ENCODE assay signal across 8 mouse cellular contexts in genomic region chr5:143423899-143424519, GRCm38 (mm10). TPM values are rescaled to one million over a fixed set of nuclear protein-coding genes. Genes with fewer than 3 reads are reported as not detected.
DNase-seq lines count a peak whose midpoint lies in the region; ATAC-seq and TF ChIP-seq lines count a peak whose summit lies in the region.

No protein-coding gene starts in this region.

- ATAC-seq in embryonic facial prominence, embryonic 11.5 days (replicated peaks; ENCODE audit: insufficient number of reproducible peaks, low FRiP score, low TSS enrichment, low read depth): no peak; the same call in 1 of the 2 replicates
- no peak for ATAC-seq in intestine, embryonic 14.5 days (replicated peaks; ENCODE audit: low FRiP score, low TSS enrichment, low read depth)
- ATAC-seq in limb, embryonic 14.5 days (ENCODE audit: low FRiP score, low read depth): peak; percentile 62

- no peaks in the 10 kb centered on the region for H3K4me1 ChIP-seq in embryonic facial prominence, embryonic 11.5 days (ENCODE audit: control insufficient read depth, insufficient read depth, low read length)
- no peaks in the 10 kb centered on the region for H3K4me1 ChIP-seq in intestine, embryonic 14.5 days (replicated peaks; ENCODE audit: control insufficient read depth, insufficient read depth, low read length)
- no peaks in the 10 kb centered on the region for H3K4me1 ChIP-seq in limb, embryonic 14.5 days (ENCODE audit: control insufficient read depth, insufficient read depth, low read length)

- H3K27ac ChIP-seq in embryonic facial prominence, embryonic 11.5 days (replicated peaks; ENCODE audit: low read depth, low read length): no peak overlapping the region
- H3K27ac ChIP-seq in intestine, embryonic 14.5 days (ENCODE audit: low read depth): no peak overlapping the region
- H3K27ac ChIP-seq in limb, embryonic 14.5 days (replicated peaks; ENCODE audit: low read depth, low read length): no peak overlapping the region

- no peak overlapping the region for H3K4me2 ChIP-seq in embryonic facial prominence, embryonic 11.5 days (ENCODE audit: low read depth, low read length)
- H3K4me2 ChIP-seq in intestine, embryonic 14.5 days (ENCODE audit: low read length): no peak overlapping the region
- H3K4me2 ChIP-seq in limb, embryonic 14.5 days (replicated peaks; ENCODE audit: low read depth, low read length, severe bottlenecking): no peak overlapping the region

- peaks cover 8% of the 10 kb centered on the region; the same call in 1 of the 2 replicates for H3K36me3 ChIP-seq in embryonic facial prominence, embryonic 11.5 days (replicated peaks; ENCODE audit: control insufficient read depth, insufficient read depth, low read depth, low read length)
- peaks cover 36% of the 10 kb centered on the region for H3K36me3 ChIP-seq in intestine, embryonic 14.5 days (ENCODE audit: control insufficient read depth, insufficient read depth, low read length)
- H3K36me3 ChIP-seq in limb, embryonic 14.5 days (ENCODE audit: control insufficient read depth, insufficient read depth, low read length): peaks cover 39% of the 10 kb centered on the region

- DNase-seq in right cerebral cortex, adult 2 months (ENCODE audit: low spot score in 2 of 2): peak; percentile 41 to 44
- DNase-seq in right cerebral cortex, postnatal 36 days (ENCODE audit: low spot score in 2 of 2): no peak
- DNase-seq in adrenal gland, postnatal 10 days: peak; percentile 81
- peak; percentile 78 for DNase-seq in embryonic facial prominence, embryonic 11.5 days (ENCODE audit: low spot score)
- DNase-seq in intestine, embryonic 14.5 days (ENCODE audit: low spot score): peak; percentile 78
- peak; percentile 65 for DNase-seq in limb, embryonic 14.5 days (ENCODE audit: low spot score)
- peak; percentile 29 for DNase-seq in retina, adult 2 months (ENCODE audit: low read depth, low spot score)
- peak; percentile 39 to 62 for DNase-seq in urinary bladder, postnatal 36 days (ENCODE audit: low spot score in 2 of 2)

- H3K27me3 ChIP-seq in embryonic facial prominence, embryonic 11.5 days (ENCODE audit: control insufficient read depth, insufficient read depth, low read length): no peaks in the 10 kb centered on the region
- H3K27me3 ChIP-seq in intestine, embryonic 14.5 days (replicated peaks; ENCODE audit: control insufficient read depth, insufficient read depth, low read length): no peaks in the 10 kb centered on the region
- no peaks in the 10 kb centered on the region for H3K27me3 ChIP-seq in limb, embryonic 14.5 days (ENCODE audit: control insufficient read depth, insufficient read depth, low read length)

- no peak overlapping the region for H3K9ac ChIP-seq in embryonic facial prominence, embryonic 11.5 days (replicated peaks; ENCODE audit: low read length)
- H3K9ac ChIP-seq in intestine, embryonic 14.5 days (ENCODE audit: low read length): no peak overlapping the region
- H3K9ac ChIP-seq in limb, embryonic 14.5 days (ENCODE audit: low read depth, low read length, severe bottlenecking): no peak overlapping the region

- H3K9me3 ChIP-seq in embryonic facial prominence, embryonic 11.5 days (replicated peaks; ENCODE audit: control insufficient read depth, low read length): no peaks in the 10 kb centered on the region
- H3K9me3 ChIP-seq in intestine, embryonic 14.5 days (ENCODE audit: control insufficient read depth, low read length): no peaks in the 10 kb centered on the region
- H3K9me3 ChIP-seq in limb, embryonic 14.5 days (ENCODE audit: control insufficient read depth, low read length): no peaks in the 10 kb centered on the region

- TF ChIP-seq POLR2A in limb, embryonic 14.5 days (IDR thresholded peaks at IDR 0.05; ENCODE audit: borderline replicate concordance, extremely low read depth, insufficient read depth, insufficient read length): no peak

- WGBS in embryonic facial prominence, embryonic 11.5 days: 37% methylated on average over 6 of the region's 6 CpGs
- 28% methylated on average over 6 of the region's 6 CpGs for WGBS in intestine, embryonic 14.5 days
- 30% methylated on average over 6 of the region's 6 CpGs for WGBS in limb, embryonic 14.5 days

- no peak overlapping the region for H3K4me3 ChIP-seq in embryonic facial prominence, embryonic 11.5 days (ENCODE audit: low read depth, low read length)
- no peak overlapping the region for H3K4me3 ChIP-seq in intestine, embryonic 14.5 days (ENCODE audit: low read depth, low read length)
- H3K4me3 ChIP-seq in limb, embryonic 14.5 days (replicated peaks; ENCODE audit: low read length): no peak overlapping the region

RNA-seq across cellular contexts. Expression of gene Kdelr2, which starts 20.4 kb away (rescaled TPM):
- total RNA-seq in adrenal gland, postnatal 10 days (2021): 100 to 1,000 TPM; 105 to 125 TPM
- polyA plus RNA-seq in embryonic facial prominence, embryonic 11.5 days (2014; fragmentation: Nextera tagmentation; extraction: Ambion mirVana): 246 and 261 TPM in 2 replicates
- 311 and 337 TPM in 2 replicates for polyA plus RNA-seq in intestine, embryonic 14.5 days (2014; fragmentation: Nextera tagmentation; extraction: Ambion mirVana)
- polyA plus RNA-seq in limb, embryonic 14.5 days (2012; rRNA removed): 189 and 268 TPM in 2 replicates
- 463 and 493 TPM in 2 replicates for polyA plus RNA-seq in limb, embryonic 14.5 days (2014; fragmentation: Nextera tagmentation; extraction: Ambion mirVana)

RNA-seq across cellular contexts. Expression of gene Daglb, which starts 40.4 kb away (rescaled TPM):
- 10 to 100 TPM in 1 of 2 experiments, 1 to 10 TPM in 1; 8.8 to 10.7 TPM for total RNA-seq in adrenal gland, postnatal 10 days (2021)
- polyA plus RNA-seq in embryonic facial prominence, embryonic 11.5 days (2014; fragmentation: Nextera tagmentation; extraction: Ambion mirVana): 7.2 and 7.3 TPM in 2 replicates
- 9.3 and 10.3 TPM in 2 replicates for polyA plus RNA-seq in intestine, embryonic 14.5 days (2014; fragmentation: Nextera tagmentation; extraction: Ambion mirVana)
- polyA plus RNA-seq in limb, embryonic 14.5 days (2012; rRNA removed): 7.9 and 9.8 TPM in 2 replicates
- polyA plus RNA-seq in limb, embryonic 14.5 days (2014; fragmentation: Nextera tagmentation; extraction: Ambion mirVana): 7.3 and 8.3 TPM in 2 replicates

Comparison
In these comparisons a context has a peak if more than half of its experiments do, and no peak if none do; other contexts are left out.
1. DNase-seq: peak in right cerebral cortex, adult 2 months (2 of 2), adrenal gland, postnatal 10 days (single experiment), embryonic facial prominence, embryonic 11.5 days (single experiment), intestine, embryonic 14.5 days (single experiment), limb, embryonic 14.5 days (single experiment), retina, adult 2 months (single experiment) and urinary bladder, postnatal 36 days (2 of 2); none in right cerebral cortex, postnatal 36 days (0 of 2).